Mouse (Mus musculus) megakaryocyte-erythroid progenitor cell, adult 5-6 weeks (primary cell): ENCODE data around the gene Slco1a5. TPM values are rescaled to one million over a fixed set of nuclear protein-coding genes. Genes with fewer than 3 reads are reported as not detected.

Experiments
- total RNA-seq, 2 experiments: library from RNA; stranded (forward) in 1 of 2; stranded (reverse) in 1 of 2; fragments of 200-1000, 215-1000 nt in 1 of 2; fragments of >200 nt in 1 of 2; fragmentation: Nextera tagmentation in 1 of 2; gene quantifications; 2 replicates each; pipeline ENCODE4 v1.2.3; 2014 to 2017

Slco1a5 gene
- total RNA-seq, 2 experiments from 2014 or later = not detected

Other genes with a start within 250 kb of the Slco1a5 start
- not detected in 2 replicates for gene Slco1a6, start 114.5 kb downstream of the Slco1a5 start, total RNA-seq (2014; fragmentation: Nextera tagmentation)
- gene Slco1a6, start 114.5 kb downstream of the Slco1a5 start, total RNA-seq (2017) = 2.1 TPM in 1 of 2 replicates, not detected in the other
- not detected in 2 replicates for gene Iapp, start 24.6 kb downstream of the Slco1a5 start, total RNA-seq (2014; fragmentation: Nextera tagmentation)
- not detected in 2 replicates for gene Iapp, start 24.6 kb downstream of the Slco1a5 start, total RNA-seq (2017)
- 6.4 and 10.9 TPM in 2 replicates for gene Pyroxd1, start 22.7 kb upstream of the Slco1a5 start, total RNA-seq (2014; fragmentation: Nextera tagmentation)
- gene Pyroxd1, start 22.7 kb upstream of the Slco1a5 start, total RNA-seq (2017) = 15.2 and 21.4 TPM in 2 replicates
- 51.2 and 71.0 TPM in 2 replicates for gene Recql, start 64.1 kb upstream of the Slco1a5 start, total RNA-seq (2014; fragmentation: Nextera tagmentation)
- gene Recql, start 64.1 kb upstream of the Slco1a5 start, total RNA-seq (2017) = 48.8 and 59.4 TPM in 2 replicates
- 31.0 and 36.3 TPM in 2 replicates for gene Golt1b, start 64.2 kb upstream of the Slco1a5 start, total RNA-seq (2014; fragmentation: Nextera tagmentation)
- gene Golt1b, start 64.2 kb upstream of the Slco1a5 start, total RNA-seq (2017) = 37.5 and 46.9 TPM in 2 replicates
- 0.61 and 0.94 TPM in 2 replicates for gene Spx, start 90.5 kb upstream of the Slco1a5 start, total RNA-seq (2014; fragmentation: Nextera tagmentation)
- 1.1 TPM in 1 of 2 replicates, not detected in the other for gene Spx, start 90.5 kb upstream of the Slco1a5 start, total RNA-seq (2017)
- not detected in 2 replicates for gene Gys2, start 150.1 kb upstream of the Slco1a5 start, total RNA-seq (2014; fragmentation: Nextera tagmentation)
- gene Gys2, start 150.1 kb upstream of the Slco1a5 start, total RNA-seq (2017) = not detected in 2 replicates
- 6.7 and 20.9 TPM in 2 replicates for gene Ldhb, start 185.0 kb upstream of the Slco1a5 start, total RNA-seq (2014; fragmentation: Nextera tagmentation)
- gene Ldhb, start 185.0 kb upstream of the Slco1a5 start, total RNA-seq (2017) = 1.1 and 2.1 TPM in 2 replicates
- gene Kcnj8, start 248.6 kb upstream of the Slco1a5 start, total RNA-seq (2014; fragmentation: Nextera tagmentation) = not detected in 2 replicates
- gene Kcnj8, start 248.6 kb upstream of the Slco1a5 start, total RNA-seq (2017) = 1.1 TPM in 1 of 2 replicates, not detected in the other